Mouse (Mus musculus) forebrain, embryonic 13.5 days (tissue): ENCODE results near the gene Flt3. TPM values are rescaled to one million over a fixed set of nuclear protein-coding genes. Genes with fewer than 3 reads are reported as not detected.

Experiments
- ATAC-seq: fragments of 200-750 bp; cut with Nextera tagmentation; 2 replicates; pipeline ENCODE4 v1.8.0; 2017
- H3K27ac ChIP-seq: fragments of 300-500 bp; sonication (generic); 2 replicates; pipeline ENCODE4 v1.5.1; 2015; ENCODE audit warnings: inconsistent platforms, mild to moderate bottlenecking, moderate library complexity
- H3K27me3 ChIP-seq: fragments of 300-500 bp; sonication (generic); 2 replicates; pipeline ENCODE4 v1.6.1; 2015; ENCODE audit warnings: mild to moderate bottlenecking, inconsistent platforms
- H3K36me3 ChIP-seq: fragments of 300-500 bp; sonication (generic); 2 replicates; pipeline ENCODE4 v1.6.1; 2015; ENCODE audit warnings: mild to moderate bottlenecking, inconsistent platforms; ENCODE audit not compliant: poor library complexity, severe bottlenecking
- H3K4me1 ChIP-seq: fragments of 300-500 bp; sonication (generic); 2 replicates; pipeline ENCODE4 v1.6.1; 2015; ENCODE audit warnings: inconsistent platforms
- H3K4me2 ChIP-seq: fragments of 300-500 bp; sonication (generic); 2 replicates; pipeline ENCODE4 v1.6.1; 2015; ENCODE audit warnings: inconsistent platforms, mild to moderate bottlenecking, moderate library complexity
- H3K4me3 ChIP-seq: fragments of 300-500 bp; sonication (generic); 2 replicates; pipeline ENCODE4 v1.5.1; 2015; ENCODE audit warnings: mild to moderate bottlenecking, inconsistent platforms
- H3K9ac ChIP-seq: fragments of 300-500 bp; sonication (generic); 2 replicates; pipeline ENCODE4 v1.6.1; 2015; ENCODE audit warnings: mild to moderate bottlenecking, inconsistent platforms
- H3K9me3 ChIP-seq: fragments of 300-500 bp; sonication (generic); replicated peaks from 2 replicates; pipeline ENCODE4 v1.6.1; 2016; ENCODE audit warnings: inconsistent platforms
- WGBS: fragments of 180-500 bp; shearing (Covaris S2); methylation state at CpG from one replicate; pipeline ENCODE4 v1.1.7; 2015; 5-methylcytosine and 5-hydroxymethylcytosine counted together
- polyA plus RNA-seq: library from polyadenylated mRNA; unstranded; fragments of >200 nt; fragmentation: Nextera tagmentation; extraction: Ambion mirVana; gene quantifications from 2 replicates; pipeline ENCODE4 v1.2.1, GENCODE M21; 2015

Flt3 gene
- polyA plus RNA-seq, 1 experiment from 2014 or later = 0.04 TPM

GRCm38 (mm10) chr5:147365995-147366765 is 34.1 kb downstream of the Flt3 start:
- Histone ChIP-seq H3K27ac (no peak overlapping the region), H3K9ac (no peak overlapping the region), H3K4me1 (no peaks in the 10 kb centered on the region), H3K36me3 (no peaks in the 10 kb centered on the region), H3K4me2 (no peak overlapping the region), H3K9me3 (no peaks in the 10 kb centered on the region), H3K4me3 (no peak overlapping the region), H3K27me3 (no peaks in the 10 kb centered on the region)
- 77% methylated on average over 16 of the region's 16 CpGs for WGBS
- no peak for ATAC-seq

GRCm38 (mm10) chr5:147363054-147363453 is 37.2 kb downstream of the Flt3 start:
- H3K9me3 ChIP-seq = no peaks in the 10 kb centered on the region
- no peaks in the 10 kb centered on the region for H3K36me3 ChIP-seq
- ATAC-seq = no peak
- 84% methylated on average over 12 of the region's 12 CpGs for WGBS
- no peak overlapping the region for H3K4me3 ChIP-seq
- H3K9ac ChIP-seq = no peak overlapping the region
- no peak overlapping the region for H3K4me2 ChIP-seq
- no peak overlapping the region for H3K27ac ChIP-seq
- no peaks in the 10 kb centered on the region for H3K27me3 ChIP-seq
- H3K4me1 ChIP-seq = no peaks in the 10 kb centered on the region

GRCm38 (mm10) chr5:147358481-147358880 is 41.8 kb downstream of the Flt3 start:
- no peak for ATAC-seq
- Histone ChIP-seq H3K27ac (no peak overlapping the region), H3K4me3 (no peak overlapping the region), H3K9me3 (no peaks in the 10 kb centered on the region), H3K36me3 (no peaks in the 10 kb centered on the region), H3K27me3 (no peaks in the 10 kb centered on the region), H3K4me2 (no peak overlapping the region), H3K9ac (no peak overlapping the region), H3K4me1 (no peaks in the 10 kb centered on the region)
- WGBS = 94% methylated on average over 11 of the region's 11 CpGs

GRCm38 (mm10) chr5:147357536-147357935 is 42.8 kb downstream of the Flt3 start:
- ATAC-seq = no peak
- 45% methylated on average over 3 of the region's 3 CpGs for WGBS
- H3K4me2 ChIP-seq = no peak overlapping the region
- no peaks in the 10 kb centered on the region for H3K36me3 ChIP-seq
- no peak overlapping the region for H3K4me3 ChIP-seq
- H3K4me1 ChIP-seq = no peaks in the 10 kb centered on the region
- H3K9ac ChIP-seq = no peak overlapping the region
- H3K27ac ChIP-seq = no peak overlapping the region
- H3K27me3 ChIP-seq = no peaks in the 10 kb centered on the region
- no peaks in the 10 kb centered on the region for H3K9me3 ChIP-seq

GRCm38 (mm10) chr5:147356260-147357055 is 43.8 kb downstream of the Flt3 start:
- no peaks in the 10 kb centered on the region for H3K27me3 ChIP-seq
- no peak overlapping the region for H3K27ac ChIP-seq
- ATAC-seq = no peak
- H3K4me2 ChIP-seq = no peak overlapping the region
- H3K4me3 ChIP-seq = no peak overlapping the region
- H3K4me1 ChIP-seq = no peaks in the 10 kb centered on the region
- H3K36me3 ChIP-seq = no peaks in the 10 kb centered on the region
- 92% methylated on average over 13 of the region's 13 CpGs for WGBS
- H3K9me3 ChIP-seq = no peaks in the 10 kb centered on the region
- H3K9ac ChIP-seq = no peak overlapping the region

GRCm38 (mm10) chr5:147355788-147356187 is 44.5 kb downstream of the Flt3 start:
- no peak overlapping the region for H3K4me3 ChIP-seq
- H3K9me3 ChIP-seq = no peaks in the 10 kb centered on the region
- no peaks in the 10 kb centered on the region for H3K4me1 ChIP-seq
- no peak overlapping the region for H3K27ac ChIP-seq
- H3K36me3 ChIP-seq = no peaks in the 10 kb centered on the region
- no peak overlapping the region for H3K4me2 ChIP-seq
- H3K9ac ChIP-seq = no peak overlapping the region
- H3K27me3 ChIP-seq = no peaks in the 10 kb centered on the region
- no peak for ATAC-seq
- WGBS = 85% methylated on average over 3 of the region's 3 CpGs

- H3K4me1 ChIP-seq = no peaks in the 10 kb centered on the region
- no peaks in the 10 kb centered on the region for H3K9me3 ChIP-seq
- no peaks in the 10 kb centered on the region for H3K36me3 ChIP-seq
- H3K4me3 ChIP-seq = no peak overlapping the region
- H3K27me3 ChIP-seq = no peaks in the 10 kb centered on the region
- WGBS = 72% methylated on average over 8 of the region's 8 CpGs
- no peak overlapping the region for H3K27ac ChIP-seq
- no peak overlapping the region for H3K9ac ChIP-seq
- H3K4me2 ChIP-seq = no peak overlapping the region
- no peak for ATAC-seq
These were observed 45.3 kb downstream of the Flt3 start for GRCm38 (mm10) chr5:147354985-147355384.

- WGBS = 58% methylated on average over 17 of the region's 17 CpGs
- no peak for ATAC-seq
- H3K9ac ChIP-seq = no peak overlapping the region
- no peaks in the 10 kb centered on the region for H3K4me1 ChIP-seq
- no peaks in the 10 kb centered on the region for H3K9me3 ChIP-seq
- no peak overlapping the region for H3K4me3 ChIP-seq
- no peak overlapping the region for H3K27ac ChIP-seq
- H3K27me3 ChIP-seq = no peaks in the 10 kb centered on the region
- no peak overlapping the region for H3K4me2 ChIP-seq
- no peaks in the 10 kb centered on the region for H3K36me3 ChIP-seq
These were observed 46.0 kb downstream of the Flt3 start for GRCm38 (mm10) chr5:147354161-147354780.

GRCm38 (mm10) chr5:147351931-147352330 is 48.4 kb downstream of the Flt3 start:
- Histone ChIP-seq H3K9me3 (no peaks in the 10 kb centered on the region), H3K27me3 (no peaks in the 10 kb centered on the region), H3K4me3 (no peak overlapping the region), H3K4me1 (no peaks in the 10 kb centered on the region), H3K4me2 (no peak overlapping the region), H3K27ac (no peak overlapping the region), H3K9ac (no peak overlapping the region), H3K36me3 (no peaks in the 10 kb centered on the region)
- WGBS = 89% methylated on average over 8 of the region's 8 CpGs
- ATAC-seq = no peak

- H3K4me1 ChIP-seq = no peaks in the 10 kb centered on the region
- no peaks in the 10 kb centered on the region for H3K36me3 ChIP-seq
- ATAC-seq = no peak
- WGBS = 73% methylated on average over 1 of the region's 1 CpGs
- H3K27ac ChIP-seq = no peak overlapping the region
- no peak overlapping the region for H3K9ac ChIP-seq
- no peak overlapping the region for H3K4me2 ChIP-seq
- H3K4me3 ChIP-seq = no peak overlapping the region
- no peaks in the 10 kb centered on the region for H3K9me3 ChIP-seq
- no peaks in the 10 kb centered on the region for H3K27me3 ChIP-seq
These were observed 54.3 kb downstream of the Flt3 start for GRCm38 (mm10) chr5:147345981-147346380.

- Histone ChIP-seq H3K36me3 (no peaks in the 10 kb centered on the region), H3K9me3 (no peaks in the 10 kb centered on the region), H3K9ac (no peak overlapping the region), H3K4me3 (no peak overlapping the region), H3K4me1 (no peaks in the 10 kb centered on the region), H3K4me2 (no peak overlapping the region), H3K27ac (no peak overlapping the region), H3K27me3 (no peaks in the 10 kb centered on the region)
- no peak for ATAC-seq
- WGBS = 88% methylated on average over 10 of the region's 10 CpGs
These were observed 56.4 kb downstream of the Flt3 start for GRCm38 (mm10) chr5:147343904-147344303.

- Histone ChIP-seq H3K9me3 (no peaks in the 10 kb centered on the region), H3K27me3 (no peaks in the 10 kb centered on the region), H3K27ac (no peak overlapping the region), H3K36me3 (no peaks in the 10 kb centered on the region), H3K4me2 (no peak overlapping the region), H3K9ac (no peak overlapping the region), H3K4me1 (no peaks in the 10 kb centered on the region), H3K4me3 (no peak overlapping the region)
- 89% methylated on average over 6 of the region's 6 CpGs for WGBS
- no peak for ATAC-seq
These were observed 57.4 kb downstream of the Flt3 start for GRCm38 (mm10) chr5:147342901-147343300.
